ENCODE assay signal across 8 mouse cellular contexts in the genomic region with DNA sequence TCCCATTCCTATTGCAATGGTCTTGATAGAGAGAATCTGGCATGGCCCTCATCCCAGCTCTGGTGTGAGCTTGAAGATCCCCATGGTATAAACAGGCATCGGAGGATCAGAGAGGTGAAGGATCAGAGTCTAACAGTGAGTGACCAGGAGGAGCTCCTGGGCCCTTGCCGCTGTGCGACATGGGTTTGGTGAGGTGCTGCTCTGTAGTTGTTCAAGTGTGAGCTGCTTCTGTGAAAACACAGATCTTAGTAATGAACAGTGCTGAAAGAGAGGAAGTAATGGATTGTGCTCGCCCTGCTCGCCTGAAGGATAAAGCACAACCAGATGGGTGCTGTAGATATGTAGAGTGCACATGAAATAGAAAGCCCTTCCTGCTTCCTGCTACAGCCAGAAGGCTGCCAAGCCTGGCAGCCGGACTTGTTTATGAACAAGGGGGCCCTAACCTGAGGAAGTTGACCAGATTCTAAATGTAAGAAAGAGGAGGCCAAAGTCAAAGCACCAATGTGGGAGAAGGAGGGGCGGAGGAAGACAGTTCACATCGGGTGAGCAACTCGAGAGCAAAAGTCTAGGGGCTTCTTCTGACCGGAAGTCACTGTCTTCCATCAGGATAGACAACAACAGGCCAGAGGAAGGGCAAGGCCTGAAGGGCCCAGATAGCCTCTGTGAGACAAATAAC.
DNase-seq lines count a peak whose midpoint lies in the region; ATAC-seq and TF ChIP-seq lines count a peak whose summit lies in the region.

No protein-coding gene starts in this region.

- no peak overlapping the region for H3K4me2 ChIP-seq in forebrain, postnatal 0 days (ENCODE audit: low read depth)

- no peaks in the 10 kb centered on the region for H3K9me3 ChIP-seq in forebrain, embryonic 10.5 days
- H3K9me3 ChIP-seq in forebrain, postnatal 0 days (ENCODE audit: low read length), result no peaks in the 10 kb centered on the region

- no peak for DNase-seq in forebrain, embryonic 10.5 days (ENCODE audit: extremely low spot score, low spot score)
- DNase-seq in forebrain, postnatal 0 days, result no peak
- peak; percentile 62 for DNase-seq in heart, adult 8-10 months (ENCODE audit: low spot score)
- DNase-seq in kidney, postnatal 14 days, result peak; percentile 77
- peak; percentile 62 to 84 for DNase-seq in lung, postnatal 4 days
- DNase-seq in cerebellum, adult 11 months, result no peak
- no peak for DNase-seq in MN1 (ENCODE audit: low spot score)
- no peak for DNase-seq in spleen, postnatal 36 days (ENCODE audit: low spot score in 2 of 2)

- no peaks in the 10 kb centered on the region for H3K27me3 ChIP-seq in forebrain, embryonic 10.5 days (ENCODE audit: poor library complexity, severe bottlenecking)
- no peaks in the 10 kb centered on the region for H3K27me3 ChIP-seq in forebrain, postnatal 0 days (ENCODE audit: insufficient read depth, low read length)

- peaks cover 23% of the 10 kb centered on the region for H3K4me1 ChIP-seq in forebrain, embryonic 10.5 days
- no peaks in the 10 kb centered on the region for H3K4me1 ChIP-seq in forebrain, postnatal 0 days (ENCODE audit: insufficient read depth)

- H3K27ac ChIP-seq in forebrain, embryonic 10.5 days, result 0 out of 2 replicates have a peak overlapping the region, but pooled peaks have one; percentile 11
- H3K27ac ChIP-seq in forebrain, postnatal 0 days (ENCODE audit: low read depth, low read length), result no peak overlapping the region

- no peak overlapping the region for H3K9ac ChIP-seq in forebrain, postnatal 0 days

- WGBS in forebrain, embryonic 10.5 days, result 87% methylated on average over 10 of the region's 10 CpGs
- 86% methylated on average over 10 of the region's 10 CpGs for WGBS in forebrain, postnatal 0 days

- no peak overlapping the region for H3K4me3 ChIP-seq in forebrain, embryonic 10.5 days
- no peak overlapping the region for H3K4me3 ChIP-seq in forebrain, postnatal 0 days (ENCODE audit: low read depth, low read length)

- TF ChIP-seq CTCF in forebrain, postnatal 0 days (IDR thresholded peaks at IDR 0.05; ENCODE audit: low read depth), result no peak

- H3K36me3 ChIP-seq in forebrain, embryonic 10.5 days (replicated peaks), result peaks cover 98% of the 10 kb centered on the region
- peaks cover 57% of the 10 kb centered on the region for H3K36me3 ChIP-seq in forebrain, postnatal 0 days (ENCODE audit: insufficient read depth)

- no peak for ATAC-seq in forebrain, postnatal 0 days

Comparison
In these comparisons a context has a peak if more than half of its experiments do, and no peak if none do; other contexts are left out.
1. DNase-seq: peak in heart, adult 8-10 months (single experiment), kidney, postnatal 14 days (single experiment) and lung, postnatal 4 days (2 of 2); none in forebrain, embryonic 10.5 days (single experiment), forebrain, postnatal 0 days (single experiment), cerebellum, adult 11 months (single experiment), MN1 (single experiment) and spleen, postnatal 36 days (0 of 2).